Comparison of ENCODE assay signal across 15 mouse cellular contexts in the genomic region with DNA sequence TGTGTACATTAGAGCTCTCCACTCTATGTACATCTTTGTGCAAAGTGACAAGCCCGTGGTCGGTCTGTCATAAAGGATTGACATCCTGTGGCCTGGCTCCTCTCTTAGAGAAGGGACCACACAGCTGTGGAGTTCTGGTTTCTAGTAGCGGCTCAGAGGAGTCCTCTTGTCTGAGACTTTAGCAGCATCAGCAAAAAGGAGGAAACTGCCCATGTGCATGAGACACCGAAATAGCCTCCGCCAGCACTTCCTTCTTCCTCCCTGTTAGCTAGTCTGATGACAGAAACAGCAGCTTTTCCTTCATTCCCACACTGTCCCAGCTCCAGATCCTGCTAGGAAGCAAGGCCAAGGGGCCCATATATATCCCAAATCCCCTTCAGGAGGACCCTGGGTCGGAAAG. TPM values are rescaled to one million over a fixed set of nuclear protein-coding genes. Genes with fewer than 3 reads are reported as not detected.
DNase-seq lines count a peak whose midpoint lies in the region; ATAC-seq lines count a peak whose summit lies in the region.
"Had no signal": no experiment of that assay in that cellular context is flagged by ENCODE, and none has a peak within 500 bp of the region (broad histone marks: within the 10 kb centered on the region; RNA-seq: fewer than 3 reads in every experiment).

No protein-coding gene starts in this region.

- H3K27ac ChIP-seq in brown adipose tissue, adult 24 weeks (replicated peaks; ENCODE audit: low read depth, low read length), result 0 out of 2 replicates have a peak overlapping the region, but pooled peaks have one; percentile 13
- peak overlapping the region; percentile 35; the same call in 1 of the 2 replicates for H3K27ac ChIP-seq in intestine, embryonic 14.5 days (ENCODE audit: low read depth)
- H3K27ac ChIP-seq: neural tube, embryonic 13.5 days had no signal

- H3K9ac ChIP-seq in intestine, embryonic 14.5 days (ENCODE audit: low read length), result no peak overlapping the region
- H3K9ac ChIP-seq: neural tube, embryonic 13.5 days had no signal

- peak; percentile 51 for DNase-seq in layer of hippocampus, adult 11-12 months (ENCODE audit: low spot score)
- no peak for DNase-seq in layer of hippocampus, postnatal 25 days (ENCODE audit: extremely low spot score in 1 of 2, low spot score in 1 of 2)
- DNase-seq in intestine, embryonic 14.5 days (ENCODE audit: low spot score), result no peak
- peak; percentile 31 for DNase-seq in lung, postnatal 10 days
- no peak for DNase-seq in testis, postnatal 14 days (ENCODE audit: low spot score)
- DNase-seq in urinary bladder, postnatal 25 days (ENCODE audit: low spot score), result no peak
- DNase-seq: adrenal gland, adult 8-10 months; cerebellum, adult 2 months; gastrocnemius, postnatal 10 days; thymus, postnatal 36 days had no signal

- H3K9me3 ChIP-seq in intestine, embryonic 14.5 days (ENCODE audit: control insufficient read depth, low read length), result no peaks in the 10 kb centered on the region
- H3K9me3 ChIP-seq: G1E; neural tube, embryonic 13.5 days had no signal

- H3K4me1 ChIP-seq in brown adipose tissue, adult 24 weeks (ENCODE audit: control insufficient read depth, insufficient read depth, insufficient read length, low read length), result peaks cover 4% of the 10 kb centered on the region; the same call in 1 of the 2 replicates
- peaks cover 13% of the 10 kb centered on the region; the same call in 1 of the 2 replicates for H3K4me1 ChIP-seq in intestine, embryonic 14.5 days (replicated peaks; ENCODE audit: control insufficient read depth, insufficient read depth, low read length)

- WGBS in intestine, embryonic 14.5 days, result 60% methylated on average over 6 of the region's 6 CpGs

- H3K36me3 ChIP-seq in intestine, embryonic 14.5 days (ENCODE audit: control insufficient read depth, insufficient read depth, low read length), result no peaks in the 10 kb centered on the region
- H3K36me3 ChIP-seq: neural tube, embryonic 13.5 days had no signal

- no peak overlapping the region for H3K4me2 ChIP-seq in intestine, embryonic 14.5 days (ENCODE audit: low read length)
- H3K4me2 ChIP-seq: neural tube, embryonic 13.5 days had no signal

- no peak overlapping the region for H3K4me3 ChIP-seq in brown adipose tissue, adult 24 weeks (ENCODE audit: insufficient read depth, low read depth, low read length)
- H3K4me3 ChIP-seq in intestine, embryonic 14.5 days (ENCODE audit: low read depth, low read length), result no peak overlapping the region
- H3K4me3 ChIP-seq: neural tube, embryonic 13.5 days had no signal

- no peaks in the 10 kb centered on the region for H3K27me3 ChIP-seq in intestine, embryonic 14.5 days (replicated peaks; ENCODE audit: control insufficient read depth, insufficient read depth, low read length)
- H3K27me3 ChIP-seq: neural tube, embryonic 13.5 days had no signal

- no peak for ATAC-seq in intestine, embryonic 14.5 days (replicated peaks; ENCODE audit: low FRiP score, low TSS enrichment, low read depth)

RNA-seq across cellular contexts. Expression of a gene that starts 25.4 kb away (rescaled TPM):
- total RNA-seq in layer of hippocampus, postnatal 25 days (2021), result 10 to 100 TPM; 54.3 to 61.2 TPM
- polyA plus RNA-seq in brown adipose tissue, adult 24 weeks (2012; ENCODE audit: insufficient read depth, insufficient read length, missing spikeins), result 2.4 and 2.8 TPM in 2 replicates
- polyA plus RNA-seq in intestine, embryonic 14.5 days (2014; fragmentation: Nextera tagmentation; extraction: Ambion mirVana), result 24.0 and 26.7 TPM in 2 replicates

RNA-seq across cellular contexts. Expression of a gene that starts 44.4 kb away (rescaled TPM):
- total RNA-seq in layer of hippocampus, postnatal 25 days (2021), result not detected
- not detected in 2 replicates for polyA plus RNA-seq in brown adipose tissue, adult 24 weeks (2012; ENCODE audit: insufficient read depth, insufficient read length, missing spikeins)
- polyA plus RNA-seq in intestine, embryonic 14.5 days (2014; fragmentation: Nextera tagmentation; extraction: Ambion mirVana), result 0.28 TPM in 1 of 2 replicates, not detected in the other
- total RNA-seq: adrenal gland, adult 8-10 months had no signal
- polyA plus RNA-seq: heart, embryonic 16.5 days; neural tube, embryonic 13.5 days had no signal

RNA-seq across cellular contexts. Expression of a gene that starts 57.6 kb away (rescaled TPM):
- total RNA-seq in layer of hippocampus, postnatal 25 days (2021), result not detected
- 1.5 and 2.0 TPM in 2 replicates for polyA plus RNA-seq in brown adipose tissue, adult 24 weeks (2012; ENCODE audit: insufficient read depth, insufficient read length, missing spikeins)
- polyA plus RNA-seq in intestine, embryonic 14.5 days (2014; fragmentation: Nextera tagmentation; extraction: Ambion mirVana), result not detected in 2 replicates
- total RNA-seq: gastrocnemius, postnatal 10 days had no signal
- polyA plus RNA-seq: cerebellum, adult 2 months; embryonic facial prominence, embryonic 14.5 days; G1E; heart, embryonic 16.5 days; neural tube, embryonic 13.5 days had no signal

RNA-seq across cellular contexts. Expression of a gene that starts 57.7 kb away (rescaled TPM):
- total RNA-seq in layer of hippocampus, postnatal 25 days (2021), result not detected
- not detected in 2 replicates for polyA plus RNA-seq in brown adipose tissue, adult 24 weeks (2012; ENCODE audit: insufficient read depth, insufficient read length, missing spikeins)
- polyA plus RNA-seq in intestine, embryonic 14.5 days (2014; fragmentation: Nextera tagmentation; extraction: Ambion mirVana), result 0.09 and 0.12 TPM in 2 replicates
- total RNA-seq: gastrocnemius, postnatal 10 days had no signal
- polyA plus RNA-seq: G1E had no signal

Comparison
In these comparisons a context has a peak if more than half of its experiments do, and no peak if none do; other contexts are left out.
1. DNase-seq: peak in layer of hippocampus, adult 11-12 months (single experiment) and lung, postnatal 10 days (single experiment); none in layer of hippocampus, postnatal 25 days (0 of 2), intestine, embryonic 14.5 days (single experiment), testis, postnatal 14 days (single experiment) and urinary bladder, postnatal 25 days (single experiment).